Mouse (Mus musculus): ENCODE measurements around the gene Ccl6. TPM values are rescaled to one million over a fixed set of nuclear protein-coding genes. Genes with fewer than 3 reads are reported as not detected.

Gene Ccl6
- total and polyA plus RNA-seq, 3 experiments = 0.30 to 1.2 (median 0.93) TPM

DNA sequence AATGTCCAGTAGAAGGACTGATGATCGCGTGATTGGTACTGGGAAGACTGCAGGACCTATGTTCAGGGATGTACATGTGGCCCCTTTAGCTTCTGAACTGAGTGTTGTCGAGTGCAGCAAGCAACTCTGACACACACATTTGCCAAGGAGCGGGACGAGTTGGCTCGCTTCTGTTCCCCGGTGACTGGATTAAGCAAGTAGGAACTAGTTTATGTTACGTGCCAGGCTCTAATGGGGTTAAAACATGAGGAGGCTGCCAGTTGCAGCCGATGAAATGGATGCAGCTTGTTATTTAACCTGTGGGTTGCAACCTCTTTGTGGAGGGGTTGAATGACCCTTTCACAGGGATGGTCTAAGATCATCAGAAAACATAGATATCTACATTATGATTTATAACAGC lies 24.8 kb downstream of the Ccl6 start:
- peaks cover 16 to 25% of the 10 kb centered on the region in 2 experiments for H3K4me1 ChIP-seq (ENCODE audit: control insufficient read depth in 1 of 2, insufficient read depth in 2 of 2)
- DNase-seq (ENCODE audit: extremely low read depth) = no peak
- in situ Hi-C loops (cut with MboI; ENCODE audit: low pct_ligation_motif_present, low pct_unique_long_range_greater_than_20kb, low sequenced_read_pairs) = loop anchor here (10.0 to 25.0 kb wide), 2 partner anchors 177 to 369 kb away; partner anchors contain the start of genes Ddx52 and Wfdc21

DNA sequence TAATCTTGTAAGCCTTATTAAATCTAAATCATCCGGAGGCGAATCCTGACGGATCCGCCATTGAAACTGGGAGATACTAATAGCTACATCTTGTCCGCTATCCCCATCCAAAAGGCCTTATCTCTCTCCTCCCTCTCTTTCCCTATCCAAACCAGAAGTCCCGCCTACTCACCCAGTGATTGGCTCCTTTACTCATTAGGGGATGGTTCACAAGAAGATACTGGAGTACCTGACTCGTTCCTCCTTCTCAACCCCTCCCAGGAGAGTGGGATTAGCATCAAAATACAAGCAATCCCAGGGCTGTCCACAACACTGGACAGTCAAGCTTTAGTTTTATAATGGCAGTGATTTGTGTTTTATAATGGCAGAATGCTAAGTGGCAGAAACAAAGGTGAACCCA lies 25.6 kb downstream of the Ccl6 start:
- Histone ChIP-seq H3K9ac (ENCODE audit: insufficient read depth, low read depth) (no peak overlapping the region), H3K4me3 (replicated peaks in 1 of 3; ENCODE audit: low read depth in 2 of 3, low read length in 2 of 3, poor library complexity in 1 of 3) (no peak overlapping the region), H3K79me2 (replicated peaks; ENCODE audit: control insufficient read depth, extremely low read depth, insufficient read depth, poor library complexity, severe bottlenecking) (no peaks in the 10 kb centered on the region), H3K4me2 (ENCODE audit: insufficient read depth, low read depth, poor library complexity, severe bottlenecking) (no peak overlapping the region), H3K27ac (ENCODE audit: insufficient read depth, low read depth) (no peak overlapping the region), H3K36me3 (replicated peaks in 1 of 2; ENCODE audit: control insufficient read depth in 1 of 2, insufficient read depth in 1 of 2, low read length in 1 of 2) (no peaks in the 10 kb centered on the region), H3K4me1 (ENCODE audit: control insufficient read depth in 1 of 2, insufficient read depth in 2 of 2) (peaks cover 12 to 25% of the 10 kb centered on the region in 2 experiments), H3K9me3 (replicated peaks; ENCODE audit: low read length) (no peaks in the 10 kb centered on the region), H3K27me3 (replicated peaks) (peaks cover 3% of the 10 kb centered on the region)
- in situ Hi-C loops (cut with MboI; ENCODE audit: low pct_ligation_motif_present, low pct_unique_long_range_greater_than_20kb, low sequenced_read_pairs) (loop anchor here (10.0 to 25.0 kb wide), 2 partner anchors 177 to 370 kb away; partner anchors contain the start of genes Ddx52 and Wfdc21), dilution Hi-C loops (cut with MboI; ENCODE audit: extremely low pct_ligation_motif_present, extremely low pct_unique_long_range_greater_than_20kb, low sequenced_read_pairs) (no loop called here)
- TF ChIP-seq BHLHE40 (IDR thresholded peaks at IDR 0.05; ENCODE audit: low read depth, low read length) = no peak
- TF ChIP-seq ZKSCAN1 (IDR thresholded peaks at IDR 0.05; ENCODE audit: borderline replicate concordance, low read depth, low read length) = no peak
- no peak for TF ChIP-seq MAFK (IDR thresholded peaks at IDR 0.05; ENCODE audit: insufficient replicate concordance, low read length)
- TF ChIP-seq EP300 (IDR thresholded peaks at IDR 0.05; ENCODE audit: low read length) = no peak
- no peak for TF ChIP-seq MAZ (IDR thresholded peaks at IDR 0.05; ENCODE audit: low read depth, low read length)
- no peak for TF ChIP-seq MYC (IDR thresholded peaks at IDR 0.05; ENCODE audit: low read depth, low read length)
- no peak for TF ChIP-seq ZC3H11A (IDR thresholded peaks at IDR 0.05; ENCODE audit: low read depth, low read length)
- no peak for TF ChIP-seq PAX5 (IDR thresholded peaks at IDR 0.05; ENCODE audit: low read length)
- no peak for TF ChIP-seq MAX (IDR thresholded peaks at IDR 0.05; ENCODE audit: low read length)
- no peak for TF ChIP-seq MEF2A (IDR thresholded peaks at IDR 0.05; ENCODE audit: borderline replicate concordance, low read depth, low read length)
- TF ChIP-seq USF2 (conservative IDR thresholded peaks at IDR 0.05; ENCODE audit: low read depth, low read length) = no peak
- TF ChIP-seq IRF4 (IDR thresholded peaks at IDR 0.05; ENCODE audit: low read depth, low read length) = no peak
- no peak for TF ChIP-seq RCOR1 (conservative IDR thresholded peaks at IDR 0.05; ENCODE audit: low read depth, low read length)
- no peak for TF ChIP-seq ZMIZ1 (IDR thresholded peaks at IDR 0.05; ENCODE audit: low read depth, low read length)
- TF ChIP-seq CHD2 (IDR thresholded peaks at IDR 0.05; ENCODE audit: low read length) = no peak
- TF ChIP-seq TCF12 (IDR thresholded peaks at IDR 0.05; ENCODE audit: low read depth, low read length) = no peak
- TF ChIP-seq SIN3A (IDR thresholded peaks at IDR 0.05; ENCODE audit: low read length) = no peak
- no peak for DNase-seq (ENCODE audit: extremely low read depth)

More for the DNA sequence above, 24.8 kb downstream of the Ccl6 start:
- dilution Hi-C loops (cut with MboI; ENCODE audit: extremely low pct_ligation_motif_present, extremely low pct_unique_long_range_greater_than_20kb, low sequenced_read_pairs) = no loop called here
- Histone ChIP-seq H3K27me3 (replicated peaks) (peaks cover 3% of the 10 kb centered on the region), H3K4me2 (ENCODE audit: insufficient read depth, low read depth, poor library complexity, severe bottlenecking) (no peak overlapping the region), H3K9me3 (replicated peaks; ENCODE audit: low read length) (no peaks in the 10 kb centered on the region), H3K79me2 (replicated peaks; ENCODE audit: control insufficient read depth, extremely low read depth, insufficient read depth, poor library complexity, severe bottlenecking) (no peaks in the 10 kb centered on the region), H3K36me3 (replicated peaks in 1 of 2; ENCODE audit: control insufficient read depth in 1 of 2, insufficient read depth in 1 of 2, low read length in 1 of 2) (no peaks in the 10 kb centered on the region), H3K27ac (ENCODE audit: insufficient read depth, low read depth) (no peak overlapping the region), H3K4me3 (replicated peaks in 1 of 3; ENCODE audit: low read depth in 2 of 3, low read length in 2 of 3, poor library complexity in 1 of 3) (no peak overlapping the region), H3K9ac (ENCODE audit: insufficient read depth, low read depth) (no peak overlapping the region)
- TF ChIP-seq ZMIZ1 (IDR thresholded peaks at IDR 0.05; ENCODE audit: low read depth, low read length) (no peak), BHLHE40 (IDR thresholded peaks at IDR 0.05; ENCODE audit: low read depth, low read length) (no peak), USF1 (IDR thresholded peaks at IDR 0.05; ENCODE audit: low read depth, low read length) (no peak), ZKSCAN1 (IDR thresholded peaks at IDR 0.05; ENCODE audit: borderline replicate concordance, low read depth, low read length) (no peak), JUND (conservative IDR thresholded peaks at IDR 0.05; ENCODE audit: low read depth, low read length) (no peak), IRF4 (IDR thresholded peaks at IDR 0.05; ENCODE audit: low read depth, low read length) (no peak), NRF1 (IDR thresholded peaks at IDR 0.05; ENCODE audit: low read depth, low read length) (no peak), NELFE (IDR thresholded peaks at IDR 0.05; ENCODE audit: low read depth, low read length) (no peak), ZNF384 (IDR thresholded peaks at IDR 0.05; ENCODE audit: low read depth, low read length) (no peak), MEF2A (IDR thresholded peaks at IDR 0.05; ENCODE audit: borderline replicate concordance, low read depth, low read length) (no peak), SMC3 (IDR thresholded peaks at IDR 0.05; ENCODE audit: low read depth, low read length) (no peak), CHD2 (IDR thresholded peaks at IDR 0.05; ENCODE audit: low read length) (no peak)

Data from CH12.LX (cell line).